In genomic region chr16:23927301-23928114, GRCm38 (mm10) we compare ENCODE assay signal across 22 mouse cellular contexts. TPM values are rescaled to one million over a fixed set of nuclear protein-coding genes. Genes with fewer than 3 reads are reported as not detected.
DNase-seq lines count a peak whose midpoint lies in the region; ATAC-seq lines count a peak whose summit lies in the region.
"Had no signal": no experiment of that assay in that cellular context is flagged by ENCODE, and none has a peak within 500 bp of the region (broad histone marks: within the 10 kb centered on the region; RNA-seq: fewer than 3 reads in every experiment).

No protein-coding gene starts in this region.

- no peaks in the 10 kb centered on the region for H3K4me1 ChIP-seq in kidney, embryonic 15.5 days
- H3K4me1 ChIP-seq: forebrain, embryonic 15.5 days; hindbrain, embryonic 15.5 days; limb, embryonic 15.5 days; neural tube, embryonic 12.5 days had no signal

- no peak overlapping the region for H3K27ac ChIP-seq in kidney, embryonic 15.5 days
- H3K27ac ChIP-seq: forebrain, embryonic 15.5 days; heart, embryonic 10.5 days; hindbrain, embryonic 15.5 days; limb, embryonic 15.5 days; neural tube, embryonic 12.5 days had no signal

- H3K27me3 ChIP-seq in kidney, embryonic 15.5 days, result no peaks in the 10 kb centered on the region
- H3K27me3 ChIP-seq: forebrain, embryonic 15.5 days; hindbrain, embryonic 15.5 days; limb, embryonic 15.5 days; neural tube, embryonic 12.5 days had no signal

- H3K4me3 ChIP-seq in kidney, embryonic 15.5 days (replicated peaks), result no peak overlapping the region
- H3K4me3 ChIP-seq: forebrain, embryonic 15.5 days; heart, embryonic 10.5 days; hindbrain, embryonic 15.5 days; limb, embryonic 15.5 days; neural tube, embryonic 12.5 days had no signal

- no peaks in the 10 kb centered on the region for H3K36me3 ChIP-seq in kidney, embryonic 15.5 days
- H3K36me3 ChIP-seq: forebrain, embryonic 15.5 days; heart, embryonic 10.5 days; hindbrain, embryonic 15.5 days; limb, embryonic 15.5 days; neural tube, embryonic 12.5 days had no signal

- peak; percentile 4 for DNase-seq in adrenal gland, postnatal 10 days
- no peak for DNase-seq in adrenal gland, postnatal 14 days
- peak; percentile 11 for DNase-seq in kidney, postnatal 10 days
- DNase-seq in B cell, adult 2 months, result peak; percentile 8 to 9
- DNase-seq in retina, postnatal 1 day, result no peak
- DNase-seq: adrenal gland, postnatal 36 days; heart, postnatal 14 days; kidney, postnatal 36 days; right cerebral cortex, postnatal 25 days; thymus, adult 2 months had no signal

- no peaks in the 10 kb centered on the region for H3K9me3 ChIP-seq in kidney, embryonic 15.5 days (replicated peaks)
- H3K9me3 ChIP-seq: forebrain, embryonic 15.5 days; heart, embryonic 10.5 days; hindbrain, embryonic 15.5 days; limb, embryonic 15.5 days; neural tube, embryonic 12.5 days had no signal

- H3K4me2 ChIP-seq in kidney, embryonic 15.5 days, result no peak overlapping the region
- H3K4me2 ChIP-seq: forebrain, embryonic 15.5 days; hindbrain, embryonic 15.5 days; limb, embryonic 15.5 days; neural tube, embryonic 12.5 days had no signal

- no peak for ATAC-seq in kidney, embryonic 15.5 days (replicated peaks; ENCODE audit: low FRiP score)
- ATAC-seq in megakaryocyte, adult 5-6 weeks (ENCODE audit: poor library complexity, severe bottlenecking), result peak; percentile 90
- ATAC-seq in frontal cortex, adult (ENCODE audit: low TSS enrichment), result no peak
- ATAC-seq: activated CD4-positive, CD25-positive, alpha-beta regulatory T cell, adult 4 months; forebrain, embryonic 15.5 days; intestine, postnatal 0 days; midbrain, embryonic 16.5 days had no signal

- WGBS in kidney, embryonic 15.5 days, result 92% methylated on average over 33 of the region's 33 CpGs

- no peak overlapping the region for H3K9ac ChIP-seq in kidney, embryonic 15.5 days
- H3K9ac ChIP-seq: forebrain, embryonic 15.5 days; hindbrain, embryonic 15.5 days; limb, embryonic 15.5 days; neural tube, embryonic 12.5 days had no signal

RNA-seq across cellular contexts. Expression of gene Rtp2, which starts 4.7 kb away (rescaled TPM):
- not detected for total RNA-seq in adrenal gland, postnatal 10 days (2021)
- not detected in 2 replicates for total RNA-seq in adrenal gland, postnatal 14 days (2021)
- polyA plus RNA-seq in kidney, embryonic 15.5 days (2015; fragmentation: Nextera tagmentation; extraction: Ambion mirVana), result not detected in 2 replicates
- not detected in 2 replicates for total RNA-seq in megakaryocyte, adult 5-6 weeks (2015)
- not detected in 2 replicates for total RNA-seq in megakaryocyte, adult 5-6 weeks (2017)
- total RNA-seq: adrenal gland, postnatal 36 days; gastrocnemius, adult 18-20 months; heart, postnatal 14 days had no signal
- polyA plus RNA-seq: activated CD4-positive, CD25-positive, alpha-beta regulatory T cell, adult 4 months; forebrain, embryonic 15.5 days; heart, embryonic 10.5 days; hindbrain, embryonic 15.5 days; intestine, postnatal 0 days; limb, embryonic 15.5 days; neural tube, embryonic 12.5 days; thymus, adult 2 months had no signal

RNA-seq across cellular contexts. Expression of gene Sst, which starts 36.8 kb away (rescaled TPM):
- total RNA-seq in adrenal gland, postnatal 10 days (2021), result 1 to 10 TPM; 1.4 to 1.7 TPM
- not detected in 2 replicates for total RNA-seq in adrenal gland, postnatal 14 days (2021)
- polyA plus RNA-seq in kidney, embryonic 15.5 days (2015; fragmentation: Nextera tagmentation; extraction: Ambion mirVana), result 1.4 TPM in 1 of 2 replicates, not detected in the other
- total RNA-seq in megakaryocyte, adult 5-6 weeks (2015), result not detected in 2 replicates
- total RNA-seq in megakaryocyte, adult 5-6 weeks (2017), result not detected in 2 replicates
- total RNA-seq: adrenal gland, postnatal 36 days; gastrocnemius, adult 18-20 months; heart, postnatal 14 days had no signal
- polyA plus RNA-seq: activated CD4-positive, CD25-positive, alpha-beta regulatory T cell, adult 4 months had no signal

Comparison
In these comparisons a context has a peak if more than half of its experiments do, and no peak if none do; other contexts are left out.
1. DNase-seq: peak in adrenal gland, postnatal 10 days (single experiment), kidney, postnatal 10 days (single experiment) and B cell, adult 2 months (2 of 2); none in adrenal gland, postnatal 14 days (single experiment) and retina, postnatal 1 day (single experiment).